Mouse (Mus musculus) heart, adult 2 months (tissue): Measurements from ENCODE around the gene Ugt1a5. TPM values are rescaled to one million over a fixed set of nuclear protein-coding genes. Genes with fewer than 3 reads are reported as not detected.

Experiments used
- DNase-seq, 2 experiments: peaks; one replicate each; pipeline ENCODE4 v3.0.0; 2021
- H3K27ac ChIP-seq: fragments of 200-600 bp; 2 replicates; pipeline ENCODE4 v1.8.1; 2022
- H3K27me3 ChIP-seq: fragments of 200-500 bp; 2 replicates; pipeline ENCODE4 v1.6.1; 2012; ENCODE audit warnings: mild to moderate bottlenecking, low read length, inconsistent platforms, mixed read lengths; ENCODE audit not compliant: control insufficient read depth, insufficient read depth
- H3K36me3 ChIP-seq: fragments of 200-500 bp; 2 replicates; pipeline ENCODE4 v1.6.1; 2012; ENCODE audit warnings: low read length, inconsistent platforms; ENCODE audit not compliant: control insufficient read depth, insufficient read depth
- H3K4me1 ChIP-seq: fragments of 200-500 bp; 2 replicates; pipeline ENCODE4 v1.6.1; 2011; ENCODE audit warnings: low read length; ENCODE audit not compliant: control insufficient read depth, insufficient read depth
- H3K4me3 ChIP-seq: fragments of 200-600 bp; 2 replicates; pipeline ENCODE4 v1.8.1; 2022
- H3K79me2 ChIP-seq: fragments of 200-500 bp; replicated peaks from 2 replicates; pipeline ENCODE4 v1.6.1; 2012; ENCODE audit warnings: mild to moderate bottlenecking, inconsistent platforms, low read length, moderate library complexity, mixed read lengths; ENCODE audit not compliant: control insufficient read depth, insufficient read depth
- H3K9ac ChIP-seq: fragments of 200-500 bp; 2 replicates; pipeline ENCODE4 v1.6.1; 2012; ENCODE audit warnings: low read depth, mild to moderate bottlenecking, control low read depth, inconsistent platforms, low read length, mixed read lengths
- CTCF ChIP-seq: fragments of 200-600 bp; IDR thresholded peaks from 2 replicates; pipeline ENCODE4 v1.8.1; 2022; ENCODE audit warnings: antibody characterized with exemption, mild to moderate bottlenecking, moderate library complexity
- EP300 ChIP-seq: fragments of 200-500 bp; IDR thresholded peaks from 2 replicates; pipeline ENCODE4 v1.6.1; 2011; ENCODE audit warnings: low read depth, low read length, control low read depth; ENCODE audit not compliant: insufficient read depth
- POLR2A ChIP-seq: fragments of 200-500 bp; IDR thresholded peaks from 2 replicates; pipeline ENCODE4 v1.6.1; 2011; ENCODE audit warnings: mild to moderate bottlenecking, low read depth, low read length, control low read depth; ENCODE audit not compliant: insufficient read depth
- WGBS: fragments of 180-500 bp; shearing (Covaris S2); methylation state at CpG from one replicate; pipeline ENCODE4 v1.1.7; 2018; 5-methylcytosine and 5-hydroxymethylcytosine counted together
- intact Hi-C: fragments of 180-260 bp; cut with DNase I; formaldehyde crosslinking; loops from one replicate; pipeline ENCODE4 v1.15.1; 2025
- polyA plus RNA-seq: library from polyadenylated mRNA; depleted of rRNA; stranded (reverse); fragments of >200 nt; gene quantifications from 2 replicates; pipeline ENCODE4 v1.2.3, GENCODE M21; 2012
- total RNA-seq, 2 experiments: library from RNA; stranded (reverse); gene quantifications; 2 replicates each; pipeline ENCODE4 v1.2.3; 2021

Ugt1a5 gene
- total and polyA plus RNA-seq, 3 experiments: not detected

DNA sequence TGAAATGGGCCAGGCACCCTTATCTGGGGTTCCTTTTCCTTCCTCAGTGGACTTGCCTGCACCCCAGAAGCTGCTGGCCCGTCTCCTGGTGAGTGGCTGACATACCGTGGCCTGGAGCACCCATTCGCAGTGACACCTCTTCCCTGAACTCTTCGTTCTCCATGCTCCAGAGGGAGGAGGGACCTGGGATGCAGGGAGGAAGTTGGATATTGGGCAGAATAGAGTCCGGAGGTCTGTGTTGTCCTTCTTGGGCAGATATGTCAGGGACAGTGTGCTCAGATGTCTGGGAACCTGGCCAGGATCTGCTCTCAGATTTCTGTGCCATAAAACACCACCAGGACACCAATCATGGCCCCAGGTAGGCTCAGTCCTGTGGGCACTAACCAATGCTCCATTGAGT lies 74.3 kb downstream of the Ugt1a5 start:
- TF ChIP-seq POLR2A: no peak
- TF ChIP-seq CTCF: no peak
- no peak for TF ChIP-seq EP300
- no peak overlapping the region for H3K27ac ChIP-seq
- DNase-seq: no peak
- no peaks in the 10 kb centered on the region for H3K79me2 ChIP-seq
- no peaks in the 10 kb centered on the region for H3K27me3 ChIP-seq
- H3K9ac ChIP-seq: no peak overlapping the region
- intact Hi-C loops: no loop called here
- H3K4me1 ChIP-seq: no peaks in the 10 kb centered on the region
- no peaks in the 10 kb centered on the region for H3K36me3 ChIP-seq
- no peak overlapping the region for H3K4me3 ChIP-seq
- WGBS: 61% methylated on average over 5 of the region's 5 CpGs

DNA sequence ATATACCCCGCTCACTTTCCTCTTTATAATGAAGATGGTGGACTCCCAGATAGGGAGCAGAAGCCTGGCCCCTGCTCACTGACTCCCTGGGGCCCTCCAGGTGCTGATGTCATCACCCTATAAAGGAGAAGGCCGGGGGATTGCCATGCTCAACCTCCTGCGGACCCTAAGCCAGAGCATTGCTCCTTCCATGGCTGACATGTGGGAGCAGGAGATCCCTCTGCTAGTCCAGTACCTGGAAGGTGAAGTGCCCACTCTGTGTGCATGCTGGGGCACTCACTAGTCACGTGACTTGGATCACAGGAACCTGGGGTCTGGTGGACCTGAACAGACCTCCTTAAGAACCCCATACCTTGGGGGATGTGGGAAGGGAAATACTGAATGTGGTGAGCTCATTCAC lies 74.8 kb downstream of the Ugt1a5 start:
- no peak for DNase-seq
- Histone ChIP-seq H3K27ac (no peak overlapping the region), H3K4me1 (no peaks in the 10 kb centered on the region), H3K9ac (no peak overlapping the region), H3K27me3 (no peaks in the 10 kb centered on the region), H3K79me2 (no peaks in the 10 kb centered on the region), H3K4me3 (no peak overlapping the region), H3K36me3 (no peaks in the 10 kb centered on the region)
- intact Hi-C loops: no loop called here
- 56% methylated on average over 4 of the region's 4 CpGs for WGBS
- TF ChIP-seq CTCF (no peak), POLR2A (no peak), EP300 (no peak)

DNA sequence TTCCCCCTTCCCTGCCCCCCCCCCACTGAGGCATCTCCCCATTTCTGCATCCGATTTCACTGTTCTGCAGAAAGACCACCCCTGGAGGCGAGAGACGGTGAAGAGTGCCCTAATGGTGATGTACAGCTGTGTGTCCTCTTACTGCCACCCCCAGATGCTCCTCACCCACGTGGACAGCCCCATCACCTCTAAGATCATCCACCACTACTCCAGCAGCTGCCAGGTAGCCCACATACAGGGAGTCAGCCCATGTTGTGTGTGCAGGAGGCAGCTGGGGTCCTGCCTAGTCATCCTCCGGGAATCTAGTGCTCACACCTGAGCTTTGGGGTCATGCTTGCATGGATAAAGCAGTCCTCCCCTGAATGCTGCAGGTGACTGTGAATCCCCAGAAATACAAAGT lies 78.0 kb downstream of the Ugt1a5 start:
- WGBS: 60% methylated on average over 5 of the region's 5 CpGs
- Histone ChIP-seq H3K9ac (no peak overlapping the region), H3K4me3 (no peak overlapping the region), H3K27me3 (no peaks in the 10 kb centered on the region), H3K36me3 (no peaks in the 10 kb centered on the region), H3K27ac (no peak overlapping the region), H3K4me1 (no peaks in the 10 kb centered on the region), H3K79me2 (no peaks in the 10 kb centered on the region)
- intact Hi-C loops: no loop called here
- no peak for TF ChIP-seq POLR2A
- TF ChIP-seq CTCF: no peak
- TF ChIP-seq EP300: no peak
- DNase-seq: no peak

DNA sequence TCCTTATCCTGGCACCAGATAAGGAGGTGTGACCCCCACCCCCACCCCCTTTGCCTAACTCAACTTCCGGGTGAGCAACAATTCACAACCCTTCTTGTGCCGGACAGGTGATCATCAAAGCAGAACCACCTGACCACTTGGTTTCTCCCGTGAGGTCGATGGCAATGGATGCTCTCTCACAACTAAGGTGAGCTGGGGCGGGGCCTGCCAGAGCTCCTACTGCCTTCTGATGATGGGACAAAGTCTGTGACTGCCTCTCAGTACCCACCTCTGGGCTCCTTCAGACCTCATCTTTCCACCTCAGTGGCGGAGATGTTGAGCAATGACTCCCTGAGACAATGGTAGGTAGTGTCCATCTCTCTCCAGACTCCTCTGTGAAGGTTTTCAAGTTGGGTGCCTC lies 80.1 kb downstream of the Ugt1a5 start:
- no peak overlapping the region for H3K27ac ChIP-seq
- intact Hi-C loops: no loop called here

DNA sequence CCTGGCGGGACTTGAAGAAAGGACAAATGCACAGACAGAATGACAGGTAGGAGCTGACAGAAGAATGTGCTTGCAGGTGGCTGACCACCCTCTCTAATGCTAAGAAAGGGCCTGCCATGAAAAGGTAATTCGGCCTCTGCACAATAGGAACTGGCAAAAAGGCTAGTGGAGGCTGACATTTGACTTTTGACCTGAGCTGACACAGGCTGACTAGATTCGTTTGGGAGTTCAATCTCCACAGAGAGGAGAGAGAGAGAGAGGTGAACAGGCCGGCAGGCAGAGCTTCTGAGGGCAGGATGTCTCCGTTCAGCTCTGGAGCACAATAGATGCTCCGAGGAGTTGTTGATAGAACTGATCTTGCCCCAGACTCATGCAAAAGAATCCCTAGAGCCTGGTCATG lies 80.6 kb downstream of the Ugt1a5 start:
- Histone ChIP-seq H3K9ac (no peak overlapping the region), H3K79me2 (no peaks in the 10 kb centered on the region), H3K4me1 (no peaks in the 10 kb centered on the region), H3K36me3 (no peaks in the 10 kb centered on the region), H3K27me3 (no peaks in the 10 kb centered on the region), H3K27ac (no peak overlapping the region), H3K4me3 (no peak overlapping the region)
- WGBS: 48% methylated on average over 6 of the region's 6 CpGs
- TF ChIP-seq POLR2A (no peak), EP300 (no peak), CTCF (no peak)
- DNase-seq: no peak
- intact Hi-C loops: no loop called here

More for the DNA sequence above, 80.1 kb downstream of the Ugt1a5 start:
- no peak overlapping the region for H3K9ac ChIP-seq
- H3K36me3 ChIP-seq: no peaks in the 10 kb centered on the region
- H3K79me2 ChIP-seq: no peaks in the 10 kb centered on the region
- TF ChIP-seq POLR2A (no peak), CTCF (no peak), EP300 (no peak)
- H3K4me1 ChIP-seq: no peaks in the 10 kb centered on the region
- H3K4me3 ChIP-seq: no peak overlapping the region
- DNase-seq: no peak
- no peaks in the 10 kb centered on the region for H3K27me3 ChIP-seq
- WGBS: 71% methylated on average over 6 of the region's 6 CpGs

DNA sequence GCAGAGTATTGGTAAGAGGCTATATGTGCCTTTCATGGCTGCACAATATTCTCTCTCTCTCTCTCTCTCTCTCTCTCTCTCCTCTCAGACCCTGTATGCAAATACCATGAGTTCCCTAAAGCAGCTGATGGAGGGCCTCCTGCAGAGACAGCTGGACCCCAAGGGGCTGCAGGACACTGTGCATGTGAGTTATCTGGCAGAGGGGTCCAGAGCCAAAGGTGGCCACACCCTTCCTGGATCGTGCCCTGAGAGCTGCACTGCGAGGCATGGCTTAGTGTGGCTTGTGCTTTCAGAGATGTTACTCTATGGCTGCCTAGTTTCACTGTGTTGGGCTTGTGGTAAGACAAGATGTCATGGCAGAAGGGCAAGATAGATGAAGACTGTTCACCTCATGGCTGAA lies 81.8 kb downstream of the Ugt1a5 start:
- Histone ChIP-seq H3K4me1 (no peaks in the 10 kb centered on the region), H3K79me2 (no peaks in the 10 kb centered on the region), H3K36me3 (no peaks in the 10 kb centered on the region), H3K9ac (no peak overlapping the region), H3K27me3 (no peaks in the 10 kb centered on the region), H3K4me3 (no peak overlapping the region), H3K27ac (no peak overlapping the region)
- 39% methylated on average over 2 of the region's 2 CpGs for WGBS
- no peak for TF ChIP-seq POLR2A
- TF ChIP-seq EP300: no peak
- TF ChIP-seq CTCF: no peak
- intact Hi-C loops: no loop called here
- no peak for DNase-seq

DNA sequence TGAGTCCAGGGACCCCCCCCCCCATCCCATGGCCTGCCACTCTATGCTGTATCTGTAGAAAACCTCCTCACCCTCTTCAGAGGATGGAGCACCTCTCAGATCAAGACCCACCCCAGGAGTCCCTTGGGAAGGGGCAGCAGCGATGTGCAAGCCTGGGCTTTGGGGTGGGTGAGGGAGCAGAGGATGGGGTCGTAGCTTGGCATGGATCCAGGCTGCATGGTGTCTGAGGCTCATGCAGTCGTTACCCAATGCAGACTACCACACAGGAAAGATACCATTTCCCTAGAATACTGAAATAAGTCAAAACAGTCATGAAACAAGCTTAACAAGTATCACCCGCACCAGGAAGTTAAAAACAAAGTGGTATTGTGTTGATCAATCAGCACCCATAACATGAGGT lies 82.8 kb downstream of the Ugt1a5 start:
- no peak for DNase-seq
- no peak overlapping the region for H3K27ac ChIP-seq
- 54% methylated on average over 4 of the region's 4 CpGs for WGBS
- no peak overlapping the region for H3K9ac ChIP-seq
- no peaks in the 10 kb centered on the region for H3K4me1 ChIP-seq
- no peaks in the 10 kb centered on the region for H3K27me3 ChIP-seq
- intact Hi-C loops: no loop called here
- H3K36me3 ChIP-seq: no peaks in the 10 kb centered on the region
- no peak for TF ChIP-seq EP300
- TF ChIP-seq CTCF: no peak
- TF ChIP-seq POLR2A: no peak
- no peak overlapping the region for H3K4me3 ChIP-seq
- no peaks in the 10 kb centered on the region for H3K79me2 ChIP-seq
